Mouse (Mus musculus): ENCODE measurements around the gene P3h4. TPM values are rescaled to one million over a fixed set of nuclear protein-coding genes. Genes with fewer than 3 reads are reported as not detected.

P3h4 gene
- polyA plus RNA-seq, 1 experiment from 2014 or later = 69.7 TPM

GRCm38 (mm10) chr11:100398517-100398916 lies 16.1 kb downstream of the P3h4 start:
- WGBS = 89% methylated on average over 7 of the region's 7 CpGs
- H3K27me3 ChIP-seq (replicated peaks) = no peaks in the 10 kb centered on the region
- no peaks in the 10 kb centered on the region for H3K9me3 ChIP-seq (replicated peaks)
- H3K4me1 ChIP-seq (replicated peaks) = peaks cover 81% of the 10 kb centered on the region
- H3K4me3 ChIP-seq = no peak overlapping the region
- H3K4me2 ChIP-seq = no peak overlapping the region
- H3K27ac ChIP-seq (ENCODE audit: poor library complexity, severe bottlenecking) = no peak overlapping the region
- ATAC-seq (ENCODE audit: insufficient number of reproducible peaks, low FRiP score) = no peak
- no peak overlapping the region for H3K9ac ChIP-seq
- no peaks in the 10 kb centered on the region for H3K36me3 ChIP-seq

GRCm38 (mm10) chr11:100397600-100398389 lies 16.8 kb downstream of the P3h4 start, which contains the start of gene Jup:
Gene Jup, minus strand, starts transcription at chr11:100397763.
- peak; percentile 97 for ATAC-seq (ENCODE audit: insufficient number of reproducible peaks, low FRiP score)
- H3K4me1 ChIP-seq (replicated peaks) = peaks cover 81% of the 10 kb centered on the region
- H3K9ac ChIP-seq = peak within 1 kb of the TSS; percentile 95
- WGBS = 1% methylated on average over 37 of the region's 37 CpGs
- H3K9me3 ChIP-seq (replicated peaks) = no peaks in the 10 kb centered on the region
- H3K27me3 ChIP-seq (replicated peaks) = no peaks in the 10 kb centered on the region
- peak within 1 kb of the TSS; percentile 92 for H3K4me3 ChIP-seq
- H3K27ac ChIP-seq (ENCODE audit: poor library complexity, severe bottlenecking) = peak within 1 kb of the TSS; percentile 84
- H3K4me2 ChIP-seq = peak within 1 kb of the TSS; percentile 81
- H3K36me3 ChIP-seq = peaks cover 7% of the 10 kb centered on the region

GRCm38 (mm10) chr11:100396886-100397599 lies 17.6 kb downstream of the P3h4 start:
- Histone ChIP-seq H3K9me3 (replicated peaks) (no peaks in the 10 kb centered on the region), H3K36me3 (peaks cover 12% of the 10 kb centered on the region), H3K4me3 (peak overlapping the region; percentile 92), H3K27me3 (replicated peaks) (no peaks in the 10 kb centered on the region), H3K27ac (ENCODE audit: poor library complexity, severe bottlenecking) (peak overlapping the region; percentile 84), H3K4me2 (peak overlapping the region; percentile 81), H3K9ac (peak overlapping the region; percentile 95), H3K4me1 (replicated peaks) (peaks cover 81% of the 10 kb centered on the region)
- WGBS = 2% methylated on average over 42 of the region's 42 CpGs
- ATAC-seq (ENCODE audit: insufficient number of reproducible peaks, low FRiP score) = peak; percentile 12

- H3K9ac ChIP-seq = peak overlapping the region; percentile 95
- no peak for ATAC-seq (ENCODE audit: insufficient number of reproducible peaks, low FRiP score)
- H3K27me3 ChIP-seq (replicated peaks) = no peaks in the 10 kb centered on the region
- H3K4me1 ChIP-seq (replicated peaks) = peaks cover 81% of the 10 kb centered on the region
- peak overlapping the region; percentile 84 for H3K27ac ChIP-seq (ENCODE audit: poor library complexity, severe bottlenecking)
- 15% methylated on average over 17 of the region's 17 CpGs for WGBS
- H3K36me3 ChIP-seq = peaks cover 15% of the 10 kb centered on the region
- peak overlapping the region; percentile 81 for H3K4me2 ChIP-seq
- H3K4me3 ChIP-seq = peak overlapping the region; percentile 92
- no peaks in the 10 kb centered on the region for H3K9me3 ChIP-seq (replicated peaks)
Observed at GRCm38 (mm10) chr11:100395861-100396631, 18.6 kb downstream of the P3h4 start.

DNA sequence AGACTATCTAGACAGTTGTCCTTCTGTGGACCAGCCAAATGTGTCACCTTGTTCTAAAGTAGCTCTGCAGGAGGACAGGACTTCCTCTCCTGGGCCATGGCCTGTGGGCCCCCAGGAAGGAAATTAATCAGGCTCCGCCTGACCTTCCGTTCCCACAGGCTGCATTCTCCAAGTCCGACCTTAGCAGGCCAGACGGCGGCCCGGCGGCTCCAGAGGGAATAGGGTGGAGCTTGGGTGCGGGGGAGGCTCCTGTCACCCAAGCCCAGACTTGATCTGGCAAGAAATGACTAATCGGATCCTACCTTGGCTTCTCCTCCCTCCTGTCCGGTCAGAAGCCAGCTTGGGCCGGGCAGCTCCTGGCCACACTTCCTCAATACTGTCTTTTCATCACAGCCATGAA lies 19.4 kb downstream of the P3h4 start:
- Histone ChIP-seq H3K4me1 (replicated peaks) (peaks cover 81% of the 10 kb centered on the region), H3K9ac (peak overlapping the region; percentile 95), H3K27ac (ENCODE audit: poor library complexity, severe bottlenecking) (peak overlapping the region; percentile 84), H3K4me3 (peak overlapping the region; percentile 92), H3K9me3 (replicated peaks) (no peaks in the 10 kb centered on the region), H3K36me3 (peaks cover 15% of the 10 kb centered on the region), H3K4me2 (peak overlapping the region; percentile 81), H3K27me3 (replicated peaks) (no peaks in the 10 kb centered on the region)
- WGBS = 5% methylated on average over 11 of the region's 11 CpGs
- ATAC-seq (ENCODE audit: insufficient number of reproducible peaks, low FRiP score) = no peak

DNA sequence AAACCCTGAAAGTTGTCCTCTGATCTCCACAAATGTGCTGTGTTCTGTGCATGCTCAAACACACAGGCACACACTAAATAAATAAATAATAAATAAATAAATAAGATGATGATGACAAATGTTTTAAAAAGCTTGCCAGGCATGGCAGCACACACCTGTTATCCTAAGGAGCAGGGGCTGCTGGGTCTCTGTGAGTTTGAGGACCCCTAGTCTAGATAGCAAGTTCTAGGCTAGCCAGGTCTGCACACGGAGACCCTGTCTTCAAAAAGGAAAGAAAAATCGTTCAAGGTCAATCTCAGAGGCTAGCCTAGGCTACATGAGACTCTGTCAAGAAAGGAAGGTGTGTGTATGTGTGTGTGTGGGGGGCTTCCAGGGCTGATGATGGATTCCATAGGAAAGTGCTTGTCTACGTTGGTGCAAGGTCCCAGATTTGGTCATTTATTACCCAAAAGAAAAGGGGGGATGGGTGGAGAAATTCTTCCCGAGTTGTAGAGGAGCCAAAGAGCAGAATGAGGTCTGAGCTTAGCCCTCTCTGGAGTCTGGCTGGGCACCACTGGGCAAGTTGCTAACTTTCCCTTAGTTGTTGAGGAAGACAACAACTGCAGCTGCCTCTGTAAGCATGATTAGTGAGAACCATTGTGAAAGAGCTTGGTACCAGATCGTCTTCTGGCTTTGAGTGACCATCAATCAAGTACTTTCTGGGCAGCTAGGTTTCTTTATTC lies 20.1 kb downstream of the P3h4 start:
- Histone ChIP-seq H3K4me1 (replicated peaks) (peaks cover 82% of the 10 kb centered on the region), H3K9me3 (replicated peaks) (no peaks in the 10 kb centered on the region), H3K9ac (peak overlapping the region; percentile 95), H3K4me3 (peak overlapping the region; percentile 92), H3K4me2 (peak overlapping the region; percentile 81), H3K27me3 (replicated peaks) (no peaks in the 10 kb centered on the region), H3K36me3 (peaks cover 15% of the 10 kb centered on the region), H3K27ac (ENCODE audit: poor library complexity, severe bottlenecking) (peak overlapping the region; percentile 84)
- ATAC-seq (ENCODE audit: insufficient number of reproducible peaks, low FRiP score) = no peak
- WGBS = 64% methylated on average over 5 of the region's 5 CpGs

- Histone ChIP-seq H3K4me2 (peak overlapping the region; percentile 34), H3K4me1 (replicated peaks) (peaks cover 84% of the 10 kb centered on the region), H3K4me3 (no peak overlapping the region), H3K27ac (ENCODE audit: poor library complexity, severe bottlenecking) (no peak overlapping the region), H3K27me3 (replicated peaks) (no peaks in the 10 kb centered on the region), H3K9ac (peak overlapping the region; percentile 16; the same call in 1 of the 2 replicates), H3K36me3 (peaks cover 15% of the 10 kb centered on the region), H3K9me3 (replicated peaks) (no peaks in the 10 kb centered on the region)
- ATAC-seq (ENCODE audit: insufficient number of reproducible peaks, low FRiP score) = no peak
- 63% methylated on average over 7 of the region's 7 CpGs for WGBS
Observed at GRCm38 (mm10) chr11:100393733-100394132, 20.9 kb downstream of the P3h4 start.

GRCm38 (mm10) chr11:100392958-100393357 lies 21.7 kb downstream of the P3h4 start:
- Histone ChIP-seq H3K9me3 (replicated peaks) (no peaks in the 10 kb centered on the region), H3K4me2 (no peak overlapping the region), H3K27me3 (replicated peaks) (no peaks in the 10 kb centered on the region), H3K4me3 (no peak overlapping the region), H3K27ac (ENCODE audit: poor library complexity, severe bottlenecking) (peak overlapping the region; percentile 3; the same call in 1 of the 2 replicates), H3K9ac (no peak overlapping the region), H3K36me3 (peaks cover 15% of the 10 kb centered on the region), H3K4me1 (replicated peaks) (peaks cover 89% of the 10 kb centered on the region)
- no peak for ATAC-seq (ENCODE audit: insufficient number of reproducible peaks, low FRiP score)
- 78% methylated on average over 5 of the region's 5 CpGs for WGBS

- Histone ChIP-seq H3K4me3 (no peak overlapping the region), H3K9me3 (replicated peaks) (no peaks in the 10 kb centered on the region), H3K4me1 (replicated peaks) (peaks cover 98% of the 10 kb centered on the region), H3K36me3 (peaks cover 18% of the 10 kb centered on the region), H3K27me3 (replicated peaks) (no peaks in the 10 kb centered on the region), H3K27ac (ENCODE audit: poor library complexity, severe bottlenecking) (peak overlapping the region; percentile 37; the same call in 1 of the 2 replicates), H3K9ac (no peak overlapping the region), H3K4me2 (no peak overlapping the region)
- ATAC-seq (ENCODE audit: insufficient number of reproducible peaks, low FRiP score) = no peak
- WGBS = 93% methylated on average over 7 of the region's 7 CpGs
Observed at GRCm38 (mm10) chr11:100391884-100392345, 22.7 kb downstream of the P3h4 start.

- H3K4me2 ChIP-seq = peak overlapping the region; percentile 42; the same call in 1 of the 2 replicates
- no peaks in the 10 kb centered on the region for H3K27me3 ChIP-seq (replicated peaks)
- H3K36me3 ChIP-seq = peaks cover 20% of the 10 kb centered on the region
- H3K9me3 ChIP-seq (replicated peaks) = no peaks in the 10 kb centered on the region
- H3K4me3 ChIP-seq = no peak overlapping the region
- peak; percentile 74 for ATAC-seq (ENCODE audit: insufficient number of reproducible peaks, low FRiP score)
- H3K4me1 ChIP-seq (replicated peaks) = peaks cover 100% of the 10 kb centered on the region
- H3K27ac ChIP-seq (ENCODE audit: poor library complexity, severe bottlenecking) = peak overlapping the region; percentile 92
- WGBS = 52% methylated on average over 9 of the region's 9 CpGs
- H3K9ac ChIP-seq = peak overlapping the region; percentile 57
Observed at GRCm38 (mm10) chr11:100391081-100391883, 23.4 kb downstream of the P3h4 start.
